Mouse (Mus musculus) erythroblast, embryonic 14.5 days (primary cell): ENCODE results near the gene Eral1.
A peak's percentile ranks its signal among the peaks of the same experiment; 100 is the strongest.

Experiments
- GATA1 ChIP-seq: IDR thresholded peaks from 2 replicates; pipeline ENCODE4 v1.6.1; 2012; ENCODE audit warnings: low read length, inconsistent platforms, mixed read lengths
- TAL1 ChIP-seq: IDR thresholded peaks from 3 replicates; pipeline ENCODE4 v1.6.1; 2012; ENCODE audit warnings: low read length, inconsistent platforms, mixed read lengths

DNA sequence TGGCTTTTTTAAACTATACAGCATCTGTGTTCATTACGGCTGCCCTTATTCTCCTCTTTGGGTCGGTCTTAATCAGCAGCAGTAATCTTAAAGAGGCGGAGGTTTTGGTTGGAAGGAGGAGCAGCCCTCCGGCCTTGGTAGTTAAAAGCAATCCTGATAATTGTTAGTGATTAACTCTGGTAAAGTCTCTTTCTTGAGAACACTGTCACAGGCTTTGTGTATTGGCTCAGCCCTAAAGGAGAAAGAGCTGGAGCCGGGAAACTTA is 35.9 kb upstream of the Eral1 start:
- TF ChIP-seq GATA1 (peak; percentile 75), TAL1 (no peak)
